Mouse (Mus musculus): ENCODE results near the gene Gm17693.
"Not testable (repeated sequence)": the region's sequence is repeated elsewhere in the genome, so short reads cannot be mapped to it uniquely, and the experiment has no call there.

Gm17693 gene

GRCm38 (mm10) chrX:125705144-125705543 is at the start of gene Gm17693:
Gm17693 (plus strand) TSS chrX:125705444.
- DNase-seq (ENCODE audit: low spot score in 2 of 2), result not testable (repeated sequence)
